Mouse (Mus musculus) stomach, postnatal 0 days (tissue): Measurements from ENCODE around the gene Exoc8.

Experiments used
- CTCF ChIP-seq: IDR thresholded peaks from 2 replicates; pipeline ENCODE4 v1.5.1; 2016; ENCODE audit warnings: antibody characterized with exemption, low read depth, mild to moderate bottlenecking, moderate library complexity
- EP300 ChIP-seq: optimal IDR thresholded peaks from 2 replicates; pipeline ENCODE3; 2016; ENCODE audit warnings: antibody characterized with exemption

GRCm38 (mm10) chr8:124863163-124863677, 34.3 kb downstream of the Exoc8 start:
- TF ChIP-seq CTCF (peak; percentile 36; the same call in 1 of the 2 replicates), EP300 (no peak)
